Mouse (Mus musculus): ENCODE results near the gene Abhd11. TPM values are rescaled to one million over a fixed set of nuclear protein-coding genes. Genes with fewer than 3 reads are reported as not detected.
"Not testable (repeated sequence)": the region's sequence is repeated elsewhere in the genome, so short reads cannot be mapped to it uniquely, and the experiment has no call there.

The Abhd11 gene
- polyA plus RNA-seq, 1 experiment from 2014 or later = 74.5 TPM

DNA sequence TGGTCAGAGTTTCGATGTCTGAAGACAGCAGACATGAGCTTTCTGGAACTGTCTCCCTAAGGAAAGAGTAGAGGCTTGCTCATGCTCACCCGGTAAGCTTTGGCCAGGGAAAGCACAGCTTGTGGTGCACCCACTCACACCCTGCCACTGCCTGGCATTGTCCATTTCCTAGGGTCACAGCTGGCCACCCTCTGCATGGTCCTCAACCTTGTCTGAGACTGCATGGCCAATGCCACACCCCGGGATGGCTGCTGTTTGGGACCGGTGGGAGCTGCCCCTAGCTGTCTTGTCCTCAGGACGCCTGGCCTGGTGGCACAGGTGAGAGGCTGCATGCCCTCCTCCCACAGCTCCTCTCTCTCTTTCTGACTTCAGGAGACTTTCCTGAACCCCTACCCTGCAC, 39.6 kb downstream of the Abhd11 start:
- WGBS = 92% methylated on average over 5 of the region's 5 CpGs

DNA sequence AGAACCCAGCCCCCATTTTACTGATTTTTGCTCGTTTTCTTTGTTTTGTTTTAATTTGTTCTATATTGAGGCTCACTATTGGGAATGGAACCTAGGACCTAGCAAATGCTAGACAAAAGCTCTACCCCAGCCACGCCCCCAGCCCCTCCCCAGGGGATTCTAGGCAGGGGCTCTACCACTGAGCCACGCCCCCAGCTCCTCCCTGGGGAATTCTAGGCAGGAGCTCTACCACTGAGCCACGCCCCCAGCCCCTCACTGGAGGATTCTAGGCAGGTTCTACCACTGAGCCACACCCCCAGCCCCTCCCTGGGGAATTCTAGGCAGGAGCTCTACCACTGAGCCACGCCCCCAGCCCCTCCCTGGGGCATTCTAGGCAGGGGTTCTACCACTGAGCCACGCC, 40.3 kb downstream of the Abhd11 start:
- H3K36me3 ChIP-seq (ENCODE audit: control insufficient read depth, insufficient read depth) = peaks cover 19% of the 10 kb centered on the region
- not testable (repeated sequence) for H3K9me3 ChIP-seq (replicated peaks; ENCODE audit: control insufficient read depth, low read length); H3K4me3 ChIP-seq (ENCODE audit: low read length); ATAC-seq (replicated peaks; ENCODE audit: extremely low read depth, insufficient read depth, low FRiP score); H3K27me3 ChIP-seq (ENCODE audit: control insufficient read depth, insufficient read depth, low read length); H3K4me2 ChIP-seq (ENCODE audit: low read depth, low read length); H3K4me1 ChIP-seq (ENCODE audit: control insufficient read depth, insufficient read depth, low read length); H3K27ac ChIP-seq (ENCODE audit: low read length); H3K9ac ChIP-seq (ENCODE audit: low read length)
- 93% methylated on average over 6 of the region's 6 CpGs for WGBS

More for the DNA sequence above, 39.6 kb downstream of the Abhd11 start:
- peaks cover 18% of the 10 kb centered on the region for H3K36me3 ChIP-seq (ENCODE audit: control insufficient read depth, insufficient read depth)
- no peak overlapping the region for H3K9ac ChIP-seq (ENCODE audit: low read length)
- no peak overlapping the region for H3K27ac ChIP-seq (ENCODE audit: low read length)
- ATAC-seq (replicated peaks; ENCODE audit: extremely low read depth, insufficient read depth, low FRiP score) = no peak
- no peaks in the 10 kb centered on the region for H3K27me3 ChIP-seq (ENCODE audit: control insufficient read depth, insufficient read depth, low read length)
- H3K4me2 ChIP-seq (ENCODE audit: low read depth, low read length) = no peak overlapping the region
- no peaks in the 10 kb centered on the region for H3K9me3 ChIP-seq (replicated peaks; ENCODE audit: control insufficient read depth, low read length)
- H3K4me1 ChIP-seq (ENCODE audit: control insufficient read depth, insufficient read depth, low read length) = no peaks in the 10 kb centered on the region
- H3K4me3 ChIP-seq (ENCODE audit: low read length) = no peak overlapping the region

DNA sequence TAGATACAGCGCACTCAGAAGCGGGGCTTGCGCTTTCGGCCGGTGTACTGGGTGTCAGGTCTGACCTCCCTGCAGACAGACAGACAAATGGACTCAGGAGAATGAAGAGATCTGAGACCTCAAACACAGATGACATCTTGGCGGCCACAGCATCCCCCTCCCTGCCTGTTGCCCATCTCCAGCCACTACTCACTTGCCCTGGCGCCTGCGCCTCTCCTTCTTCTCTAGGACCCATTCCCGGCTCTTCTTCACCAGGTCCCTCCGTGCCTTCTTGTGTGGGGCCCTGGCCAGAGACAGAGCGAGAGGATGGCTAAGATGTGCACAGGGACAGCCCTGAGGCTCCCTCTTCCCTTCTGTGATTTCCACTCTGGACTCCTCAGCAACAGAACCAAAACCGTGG, 44.4 kb downstream of the Abhd11 start:
- no peak overlapping the region for H3K4me2 ChIP-seq (ENCODE audit: low read depth, low read length)
- peaks cover 22% of the 10 kb centered on the region; the same call in 1 of the 2 replicates for H3K36me3 ChIP-seq (ENCODE audit: control insufficient read depth, insufficient read depth)
- no peak overlapping the region for H3K4me3 ChIP-seq (ENCODE audit: low read length)
- no peaks in the 10 kb centered on the region for H3K27me3 ChIP-seq (ENCODE audit: control insufficient read depth, insufficient read depth, low read length)
- no peak for ATAC-seq (replicated peaks; ENCODE audit: extremely low read depth, insufficient read depth, low FRiP score)
- 68% methylated on average over 12 of the region's 12 CpGs for WGBS
- no peaks in the 10 kb centered on the region for H3K4me1 ChIP-seq (ENCODE audit: control insufficient read depth, insufficient read depth, low read length)
- no peaks in the 10 kb centered on the region for H3K9me3 ChIP-seq (replicated peaks; ENCODE audit: control insufficient read depth, low read length)
- H3K9ac ChIP-seq (ENCODE audit: low read length) = no peak overlapping the region
- H3K27ac ChIP-seq (ENCODE audit: low read length) = no peak overlapping the region

Other genes starting within 250 kb of the Abhd11 start
- not detected in 2 replicates for gene Tmem270, start 102.4 kb upstream of the Abhd11 start, polyA plus RNA-seq (2015; fragmentation: Nextera tagmentation; extraction: Ambion mirVana)
- 0.70 and 0.84 TPM in 2 replicates for gene Cldn13, start 93.6 kb upstream of the Abhd11 start, polyA plus RNA-seq (2015; fragmentation: Nextera tagmentation; extraction: Ambion mirVana)
- gene Mettl27, start 76.8 kb upstream of the Abhd11 start, polyA plus RNA-seq (2015; fragmentation: Nextera tagmentation; extraction: Ambion mirVana) = 9.1 and 10.5 TPM in 2 replicates
- 3.1 TPM in 2 replicates for gene Cldn4, start 62.2 kb upstream of the Abhd11 start, polyA plus RNA-seq (2015; fragmentation: Nextera tagmentation; extraction: Ambion mirVana)
- 8.0 and 32.8 TPM in 2 replicates for gene Cldn3, start 22.9 kb upstream of the Abhd11 start, polyA plus RNA-seq (2015; fragmentation: Nextera tagmentation; extraction: Ambion mirVana)
- gene Stx1a, start 14.3 kb downstream of the Abhd11 start, polyA plus RNA-seq (2015; fragmentation: Nextera tagmentation; extraction: Ambion mirVana) = 6.0 and 7.4 TPM in 2 replicates
- 28.8 and 30.9 TPM in 2 replicates for gene Dnajc30, start 55.0 kb downstream of the Abhd11 start, polyA plus RNA-seq (2015; fragmentation: Nextera tagmentation; extraction: Ambion mirVana)
- gene Bud23, start 55.8 kb downstream of the Abhd11 start, polyA plus RNA-seq (2015; fragmentation: Nextera tagmentation; extraction: Ambion mirVana) = 59.7 and 70.4 TPM in 2 replicates
- gene Vps37d, start 69.1 kb downstream of the Abhd11 start, polyA plus RNA-seq (2015; fragmentation: Nextera tagmentation; extraction: Ambion mirVana) = 1.8 and 2.4 TPM in 2 replicates
- 2.2 and 2.4 TPM in 2 replicates for gene Mlxipl, start 80.7 kb downstream of the Abhd11 start, polyA plus RNA-seq (2015; fragmentation: Nextera tagmentation; extraction: Ambion mirVana)
- gene Tbl2, start 140.5 kb downstream of the Abhd11 start, polyA plus RNA-seq (2015; fragmentation: Nextera tagmentation; extraction: Ambion mirVana) = 18.9 and 20.3 TPM in 2 replicates
- 40.1 and 47.7 TPM in 2 replicates for gene Bcl7b, start 159.1 kb downstream of the Abhd11 start, polyA plus RNA-seq (2015; fragmentation: Nextera tagmentation; extraction: Ambion mirVana)
- gene Baz1b, start 178.1 kb downstream of the Abhd11 start, polyA plus RNA-seq (2015; fragmentation: Nextera tagmentation; extraction: Ambion mirVana) = 21.1 and 22.9 TPM in 2 replicates
- 4.3 and 5.2 TPM in 2 replicates for gene Fzd9, start 242.1 kb downstream of the Abhd11 start, polyA plus RNA-seq (2015; fragmentation: Nextera tagmentation; extraction: Ambion mirVana)